Mouse (Mus musculus) neural tube, embryonic 12.5 days (tissue): ENCODE results near the gene Gpr162. TPM values are rescaled to one million over a fixed set of nuclear protein-coding genes. Genes with fewer than 3 reads are reported as not detected.
A peak's percentile ranks its signal among the peaks of the same experiment; 100 is the strongest.

ENCODE experiments used
- ATAC-seq: fragments of 200-750 bp; cut with Nextera tagmentation; 2 replicates; pipeline ENCODE4 v1.8.0; 2017; ENCODE audit warnings: low read depth, mild to moderate bottlenecking, moderate TSS enrichment, moderate library complexity; ENCODE audit not compliant: low FRiP score
- H3K27ac ChIP-seq: fragments of 300-500 bp; sonication (generic); 2 replicates; pipeline ENCODE4 v1.5.1; 2016
- H3K27me3 ChIP-seq: fragments of 300-500 bp; sonication (generic); replicated peaks from 2 replicates; pipeline ENCODE4 v1.6.1; 2016; ENCODE audit warnings: mild to moderate bottlenecking
- H3K36me3 ChIP-seq: fragments of 300-500 bp; sonication (generic); 2 replicates; pipeline ENCODE4 v1.6.1; 2016; ENCODE audit warnings: mild to moderate bottlenecking
- H3K4me1 ChIP-seq: fragments of 300-500 bp; sonication (generic); 2 replicates; pipeline ENCODE4 v1.6.1; 2016
- H3K4me2 ChIP-seq: fragments of 300-500 bp; sonication (generic); replicated peaks from 2 replicates; pipeline ENCODE4 v1.6.1; 2016; ENCODE audit warnings: mild to moderate bottlenecking
- H3K4me3 ChIP-seq: fragments of 300-500 bp; sonication (generic); 2 replicates; pipeline ENCODE4 v1.5.1; 2016
- H3K9ac ChIP-seq: fragments of 300-500 bp; sonication (generic); 2 replicates; pipeline ENCODE4 v1.6.1; 2016; ENCODE audit warnings: mild to moderate bottlenecking
- H3K9me3 ChIP-seq: fragments of 300-500 bp; sonication (generic); 2 replicates; pipeline ENCODE4 v1.6.1; 2016; ENCODE audit warnings: mild to moderate bottlenecking
- WGBS: fragments of 180-500 bp; shearing (Covaris S2); methylation state at CpG from one replicate; pipeline ENCODE4 v1.1.7; 2016; 5-methylcytosine and 5-hydroxymethylcytosine counted together
- polyA plus RNA-seq: library from polyadenylated mRNA; unstranded; fragments of >200 nt; fragmentation: Nextera tagmentation; extraction: Ambion mirVana; gene quantifications from 2 replicates; pipeline ENCODE4 v1.2.1, GENCODE M21; 2016

Gpr162 gene
- polyA plus RNA-seq, 1 experiment from 2014 or later = 16.3 TPM

- no peak overlapping the region for H3K4me3 ChIP-seq
- no peaks in the 10 kb centered on the region for H3K36me3 ChIP-seq
- peaks cover 40% of the 10 kb centered on the region for H3K4me1 ChIP-seq
- no peaks in the 10 kb centered on the region for H3K9me3 ChIP-seq
- H3K27me3 ChIP-seq = no peaks in the 10 kb centered on the region
- H3K9ac ChIP-seq = no peak overlapping the region
- no peak for ATAC-seq
- WGBS = 58% methylated on average over 6 of the region's 7 CpGs
- H3K27ac ChIP-seq = no peak overlapping the region
- H3K4me2 ChIP-seq = no peak overlapping the region
Observed at GRCm38 (mm10) chr6:124866560-124866959, 2.8 kb upstream of the Gpr162 start.

GRCm38 (mm10) chr6:124865766-124866362 lies 2.1 kb upstream of the Gpr162 start:
- peaks cover 46% of the 10 kb centered on the region for H3K4me1 ChIP-seq
- no peak overlapping the region for H3K4me2 ChIP-seq
- ATAC-seq = no peak
- 60% methylated on average over 18 of the region's 18 CpGs for WGBS
- H3K36me3 ChIP-seq = no peaks in the 10 kb centered on the region
- 0 out of 2 replicates have a peak overlapping the region, but pooled peaks have one; percentile 21 for H3K9ac ChIP-seq
- H3K27me3 ChIP-seq = no peaks in the 10 kb centered on the region
- no peak overlapping the region for H3K4me3 ChIP-seq
- no peaks in the 10 kb centered on the region for H3K9me3 ChIP-seq
- no peak overlapping the region for H3K27ac ChIP-seq

GRCm38 (mm10) chr6:124863125-124863657 lies 592 bp downstream of the Gpr162 start:
- Histone ChIP-seq H3K9ac (peak overlapping the region; percentile 82), H3K36me3 (no peaks in the 10 kb centered on the region), H3K4me1 (peaks cover 65% of the 10 kb centered on the region), H3K9me3 (no peaks in the 10 kb centered on the region), H3K27me3 (no peaks in the 10 kb centered on the region), H3K4me3 (peak overlapping the region; percentile 58), H3K4me2 (peak overlapping the region; percentile 88), H3K27ac (peak overlapping the region; percentile 81)
- peak; percentile 19 for ATAC-seq
- WGBS = 1% methylated on average over 12 of the region's 16 CpGs

- H3K4me1 ChIP-seq = peaks cover 71% of the 10 kb centered on the region
- H3K4me3 ChIP-seq = peak overlapping the region; percentile 58
- no peaks in the 10 kb centered on the region for H3K9me3 ChIP-seq
- peak overlapping the region; percentile 82 for H3K9ac ChIP-seq
- no peak for ATAC-seq
- peak overlapping the region; percentile 20; the same call in 1 of the 2 replicates for H3K27ac ChIP-seq
- H3K4me2 ChIP-seq = peak overlapping the region; percentile 88
- no peaks in the 10 kb centered on the region for H3K27me3 ChIP-seq
- H3K36me3 ChIP-seq = no peaks in the 10 kb centered on the region
- 13% methylated on average over 8 of the region's 8 CpGs for WGBS
Observed at GRCm38 (mm10) chr6:124862406-124863124, 1.2 kb downstream of the Gpr162 start.

GRCm38 (mm10) chr6:124861802-124862201 lies 2.0 kb downstream of the Gpr162 start:
- WGBS = 44% methylated on average over 3 of the region's 3 CpGs
- peaks cover 73% of the 10 kb centered on the region for H3K4me1 ChIP-seq
- no peaks in the 10 kb centered on the region for H3K9me3 ChIP-seq
- no peak overlapping the region; the same call in 1 of the 2 replicates for H3K27ac ChIP-seq
- peak overlapping the region; percentile 58; the same call in 1 of the 2 replicates for H3K4me3 ChIP-seq
- ATAC-seq = no peak
- H3K4me2 ChIP-seq = peak overlapping the region; percentile 88
- no peaks in the 10 kb centered on the region for H3K36me3 ChIP-seq
- H3K9ac ChIP-seq = peak overlapping the region; percentile 82
- H3K27me3 ChIP-seq = no peaks in the 10 kb centered on the region

- H3K4me3 ChIP-seq = no peak overlapping the region
- no peaks in the 10 kb centered on the region for H3K27me3 ChIP-seq
- H3K9me3 ChIP-seq = no peaks in the 10 kb centered on the region
- H3K4me2 ChIP-seq = peak overlapping the region; percentile 88
- peaks cover 73% of the 10 kb centered on the region for H3K4me1 ChIP-seq
- no peak overlapping the region for H3K27ac ChIP-seq
- H3K9ac ChIP-seq = peak overlapping the region; percentile 82; the same call in 1 of the 2 replicates
- WGBS = 82% methylated on average over 19 of the region's 19 CpGs
- no peaks in the 10 kb centered on the region for H3K36me3 ChIP-seq
- no peak for ATAC-seq
Observed at GRCm38 (mm10) chr6:124861266-124861665, 2.5 kb downstream of the Gpr162 start.

GRCm38 (mm10) chr6:124860511-124860910 lies 3.3 kb downstream of the Gpr162 start:
- peaks cover 74% of the 10 kb centered on the region for H3K4me1 ChIP-seq
- ATAC-seq = no peak
- no peaks in the 10 kb centered on the region for H3K27me3 ChIP-seq
- H3K36me3 ChIP-seq = no peaks in the 10 kb centered on the region
- peak overlapping the region; percentile 22 for H3K9ac ChIP-seq
- 86% methylated on average over 9 of the region's 9 CpGs for WGBS
- H3K4me2 ChIP-seq = peak overlapping the region; percentile 88
- no peaks in the 10 kb centered on the region for H3K9me3 ChIP-seq
- H3K4me3 ChIP-seq = no peak overlapping the region
- 0 out of 2 replicates have a peak overlapping the region, but pooled peaks have one; percentile 2 for H3K27ac ChIP-seq

GRCm38 (mm10) chr6:124859725-124860124 lies 4.1 kb downstream of the Gpr162 start:
- H3K4me3 ChIP-seq = no peak overlapping the region
- 0 out of 2 replicates have a peak overlapping the region, but pooled peaks have one; percentile 2 for H3K27ac ChIP-seq
- 13% methylated on average over 12 of the region's 12 CpGs for whole genome bisulfite sequencing
- no peaks in the 10 kb centered on the region for H3K9me3 ChIP-seq
- peak overlapping the region; percentile 22; the same call in 1 of the 2 replicates for H3K9ac ChIP-seq
- no peaks in the 10 kb centered on the region for H3K36me3 ChIP-seq
- H3K27me3 ChIP-seq = no peaks in the 10 kb centered on the region
- peak overlapping the region; percentile 88 for H3K4me2 ChIP-seq
- peaks cover 71% of the 10 kb centered on the region for H3K4me1 ChIP-seq
- no peak for ATAC-seq

GRCm38 (mm10) chr6:124858561-124859318 lies 5.0 kb downstream of the Gpr162 start:
- Histone ChIP-seq H3K9me3 (no peaks in the 10 kb centered on the region), H3K27ac (no peak overlapping the region), H3K4me2 (peak overlapping the region; percentile 87), H3K27me3 (no peaks in the 10 kb centered on the region), H3K4me1 (peaks cover 62% of the 10 kb centered on the region), H3K9ac (no peak overlapping the region; the same call in 1 of the 2 replicates), H3K36me3 (0 out of 2 replicates have a peak, but pooled peaks cover under 1% of the 10 kb centered on the region), H3K4me3 (no peak overlapping the region)
- ATAC-seq = no peak
- 78% methylated on average over 26 of the region's 28 CpGs for WGBS

GRCm38 (mm10) chr6:124857840-124858530 lies 5.8 kb downstream of the Gpr162 start:
- 24% methylated on average over 26 of the region's 26 CpGs for WGBS
- H3K4me1 ChIP-seq = peaks cover 59% of the 10 kb centered on the region

More at GRCm38 (mm10) chr6:124857840-124858530, 5.8 kb downstream of the Gpr162 start:
- H3K9ac ChIP-seq = peak overlapping the region; percentile 94
- H3K27me3 ChIP-seq = no peaks in the 10 kb centered on the region
- H3K27ac ChIP-seq = peak overlapping the region; percentile 95; the same call in 1 of the 2 replicates
- H3K4me3 ChIP-seq = peak overlapping the region; percentile 75
- H3K36me3 ChIP-seq = peaks cover 4% of the 10 kb centered on the region; the same call in 1 of the 2 replicates
- peak overlapping the region; percentile 87 for H3K4me2 ChIP-seq
- no peak for ATAC-seq
- no peaks in the 10 kb centered on the region for H3K9me3 ChIP-seq
